Mouse (Mus musculus): ENCODE measurements around the gene Gm28038. TPM values are rescaled to one million over a fixed set of nuclear protein-coding genes. Genes with fewer than 3 reads are reported as not detected.

Gm28038 gene
- polyA plus RNA-seq, 1 experiment from 2014 or later: not detected

- peaks cover 17% of the 10 kb centered on the region for H3K4me1 ChIP-seq (replicated peaks; ENCODE audit: control insufficient read depth, insufficient read depth, low read length)
- H3K27me3 ChIP-seq (replicated peaks; ENCODE audit: control insufficient read depth, insufficient read depth, low read length): no peaks in the 10 kb centered on the region
- no peaks in the 10 kb centered on the region for H3K9me3 ChIP-seq (ENCODE audit: control insufficient read depth, low read length)
- no peak overlapping the region for H3K27ac ChIP-seq (ENCODE audit: low read depth)
- ATAC-seq (replicated peaks; ENCODE audit: low FRiP score, low TSS enrichment, low read depth): no peak
- no peak overlapping the region for H3K4me3 ChIP-seq (ENCODE audit: low read depth, low read length)
- peaks cover 83% of the 10 kb centered on the region for H3K36me3 ChIP-seq (ENCODE audit: control insufficient read depth, insufficient read depth, low read length)
- no peak for DNase-seq (ENCODE audit: low spot score)
- H3K4me2 ChIP-seq (ENCODE audit: low read length): no peak overlapping the region
- 88% methylated on average over 4 of the region's 4 CpGs for WGBS
- H3K9ac ChIP-seq (ENCODE audit: low read length): no peak overlapping the region
These were observed 19.6 kb upstream of the Gm28038 start for GRCm38 (mm10) chr2:30261064-30261736.

GRCm38 (mm10) chr2:30261921-30262839 lies 18.7 kb upstream of the Gm28038 start:
- DNase-seq (ENCODE audit: low spot score) (no peak), ATAC-seq (replicated peaks; ENCODE audit: low FRiP score, low TSS enrichment, low read depth) (no peak)
- Histone ChIP-seq H3K9ac (ENCODE audit: low read length) (no peak overlapping the region), H3K4me3 (ENCODE audit: low read depth, low read length) (no peak overlapping the region), H3K27ac (ENCODE audit: low read depth) (no peak overlapping the region), H3K36me3 (ENCODE audit: control insufficient read depth, insufficient read depth, low read length) (peaks cover 73% of the 10 kb centered on the region), H3K4me2 (ENCODE audit: low read length) (no peak overlapping the region), H3K4me1 (replicated peaks; ENCODE audit: control insufficient read depth, insufficient read depth, low read length) (peaks cover 27% of the 10 kb centered on the region), H3K27me3 (replicated peaks; ENCODE audit: control insufficient read depth, insufficient read depth, low read length) (no peaks in the 10 kb centered on the region), H3K9me3 (ENCODE audit: control insufficient read depth, low read length) (no peaks in the 10 kb centered on the region)
- WGBS: 88% methylated on average over 18 of the region's 18 CpGs

- H3K36me3 ChIP-seq (ENCODE audit: control insufficient read depth, insufficient read depth, low read length): peaks cover 65% of the 10 kb centered on the region
- DNase-seq (ENCODE audit: low spot score) (no peak), ATAC-seq (replicated peaks; ENCODE audit: low FRiP score, low TSS enrichment, low read depth) (no peak)
- H3K4me2 ChIP-seq (ENCODE audit: low read length): no peak overlapping the region
- no peak overlapping the region for H3K27ac ChIP-seq (ENCODE audit: low read depth)
- no peaks in the 10 kb centered on the region for H3K27me3 ChIP-seq (replicated peaks; ENCODE audit: control insufficient read depth, insufficient read depth, low read length)
- no peak overlapping the region for H3K9ac ChIP-seq (ENCODE audit: low read length)
- H3K9me3 ChIP-seq (ENCODE audit: control insufficient read depth, low read length): no peaks in the 10 kb centered on the region
- WGBS: 63% methylated on average over 4 of the region's 4 CpGs
- H3K4me3 ChIP-seq (ENCODE audit: low read depth, low read length): no peak overlapping the region
- H3K4me1 ChIP-seq (replicated peaks; ENCODE audit: control insufficient read depth, insufficient read depth, low read length): peaks cover 29% of the 10 kb centered on the region
These were observed 17.9 kb upstream of the Gm28038 start for GRCm38 (mm10) chr2:30262840-30263441.

GRCm38 (mm10) chr2:30263811-30264210 lies 17.0 kb upstream of the Gm28038 start:
- no peak overlapping the region for H3K9ac ChIP-seq (ENCODE audit: low read length)
- H3K4me3 ChIP-seq (ENCODE audit: low read depth, low read length): no peak overlapping the region
- no peak overlapping the region for H3K27ac ChIP-seq (ENCODE audit: low read depth)
- no peaks in the 10 kb centered on the region for H3K27me3 ChIP-seq (replicated peaks; ENCODE audit: control insufficient read depth, insufficient read depth, low read length)
- H3K4me1 ChIP-seq (replicated peaks; ENCODE audit: control insufficient read depth, insufficient read depth, low read length): peaks cover 29% of the 10 kb centered on the region
- 84% methylated on average over 6 of the region's 6 CpGs for WGBS
- DNase-seq (ENCODE audit: low spot score): no peak
- ATAC-seq (replicated peaks; ENCODE audit: low FRiP score, low TSS enrichment, low read depth): no peak
- peaks cover 57% of the 10 kb centered on the region for H3K36me3 ChIP-seq (ENCODE audit: control insufficient read depth, insufficient read depth, low read length)
- no peak overlapping the region for H3K4me2 ChIP-seq (ENCODE audit: low read length)
- H3K9me3 ChIP-seq (ENCODE audit: control insufficient read depth, low read length): no peaks in the 10 kb centered on the region

GRCm38 (mm10) chr2:30264671-30265519 lies 15.9 kb upstream of the Gm28038 start:
- H3K36me3 ChIP-seq (ENCODE audit: control insufficient read depth, insufficient read depth, low read length): peaks cover 46% of the 10 kb centered on the region
- DNase-seq (ENCODE audit: low spot score) (no peak), ATAC-seq (replicated peaks; ENCODE audit: low FRiP score, low TSS enrichment, low read depth) (no peak)
- no peaks in the 10 kb centered on the region for H3K9me3 ChIP-seq (ENCODE audit: control insufficient read depth, low read length)
- H3K27ac ChIP-seq (ENCODE audit: low read depth): peak overlapping the region; percentile 79
- no peak overlapping the region for H3K9ac ChIP-seq (ENCODE audit: low read length)
- no peaks in the 10 kb centered on the region for H3K27me3 ChIP-seq (replicated peaks; ENCODE audit: control insufficient read depth, insufficient read depth, low read length)
- WGBS: 56% methylated on average over 7 of the region's 7 CpGs
- H3K4me2 ChIP-seq (ENCODE audit: low read length): no peak overlapping the region
- peaks cover 29% of the 10 kb centered on the region for H3K4me1 ChIP-seq (replicated peaks; ENCODE audit: control insufficient read depth, insufficient read depth, low read length)
- no peak overlapping the region for H3K4me3 ChIP-seq (ENCODE audit: low read depth, low read length)

GRCm38 (mm10) chr2:30265767-30266253 lies 15.0 kb upstream of the Gm28038 start, which contains the start of gene Phyhd1:
TSS of gene Phyhd1 (plus strand) at chr2:30266203.
- peak within 1 kb of the TSS; percentile 46 for H3K4me2 ChIP-seq (ENCODE audit: low read length)
- peak within 1 kb of the TSS; percentile 79 for H3K27ac ChIP-seq (ENCODE audit: low read depth)
- no peaks in the 10 kb centered on the region for H3K27me3 ChIP-seq (replicated peaks; ENCODE audit: control insufficient read depth, insufficient read depth, low read length)
- peaks cover 29% of the 10 kb centered on the region for H3K4me1 ChIP-seq (replicated peaks; ENCODE audit: control insufficient read depth, insufficient read depth, low read length)
- peaks cover 37% of the 10 kb centered on the region for H3K36me3 ChIP-seq (ENCODE audit: control insufficient read depth, insufficient read depth, low read length)
- no peaks in the 10 kb centered on the region for H3K9me3 ChIP-seq (ENCODE audit: control insufficient read depth, low read length)
- ATAC-seq (replicated peaks; ENCODE audit: low FRiP score, low TSS enrichment, low read depth) (no peak), DNase-seq (ENCODE audit: low spot score) (peak; percentile 64)
- H3K4me3 ChIP-seq (ENCODE audit: low read depth, low read length): peak within 1 kb of the TSS; percentile 8; the same call in 1 of the 2 replicates
- peak within 1 kb of the TSS; percentile 27 for H3K9ac ChIP-seq (ENCODE audit: low read length)
- WGBS: 35% methylated on average over 5 of the region's 5 CpGs

GRCm38 (mm10) chr2:30266392-30266941 lies 14.4 kb upstream of the Gm28038 start:
- Histone ChIP-seq H3K27ac (ENCODE audit: low read depth) (peak overlapping the region; percentile 79), H3K9me3 (ENCODE audit: control insufficient read depth, low read length) (no peaks in the 10 kb centered on the region), H3K9ac (ENCODE audit: low read length) (peak overlapping the region; percentile 22), H3K27me3 (replicated peaks; ENCODE audit: control insufficient read depth, insufficient read depth, low read length) (no peaks in the 10 kb centered on the region), H3K36me3 (ENCODE audit: control insufficient read depth, insufficient read depth, low read length) (peaks cover 30% of the 10 kb centered on the region), H3K4me2 (ENCODE audit: low read length) (peak overlapping the region; percentile 46), H3K4me3 (ENCODE audit: low read depth, low read length) (peak overlapping the region; percentile 8; the same call in 1 of the 2 replicates), H3K4me1 (replicated peaks; ENCODE audit: control insufficient read depth, insufficient read depth, low read length) (peaks cover 29% of the 10 kb centered on the region)
- ATAC-seq (replicated peaks; ENCODE audit: low FRiP score, low TSS enrichment, low read depth) (peak; percentile 69), DNase-seq (ENCODE audit: low spot score) (peak; percentile 79)
- WGBS: 11% methylated on average over 4 of the region's 4 CpGs

Measured in intestine, embryonic 14.5 days (tissue).